Mouse (Mus musculus): ENCODE data around the gene Sap25.
"Not testable (repeated sequence)": the region's sequence is repeated elsewhere in the genome, so short reads cannot be mapped to it uniquely, and the experiment has no call there.

Sap25 gene

GRCm38 (mm10) chr5:137641054-137641453 is at the start of gene Sap25:
Gene Sap25, plus strand, starts transcription at chr5:137641334.
- no peak for DNase-seq (ENCODE audit: extremely low spot score, low spot score)

- DNase-seq (ENCODE audit: extremely low spot score, low spot score) = no peak
Measured at GRCm38 (mm10) chr5:137595921-137596320, 45.2 kb upstream of the Sap25 start.

DNA sequence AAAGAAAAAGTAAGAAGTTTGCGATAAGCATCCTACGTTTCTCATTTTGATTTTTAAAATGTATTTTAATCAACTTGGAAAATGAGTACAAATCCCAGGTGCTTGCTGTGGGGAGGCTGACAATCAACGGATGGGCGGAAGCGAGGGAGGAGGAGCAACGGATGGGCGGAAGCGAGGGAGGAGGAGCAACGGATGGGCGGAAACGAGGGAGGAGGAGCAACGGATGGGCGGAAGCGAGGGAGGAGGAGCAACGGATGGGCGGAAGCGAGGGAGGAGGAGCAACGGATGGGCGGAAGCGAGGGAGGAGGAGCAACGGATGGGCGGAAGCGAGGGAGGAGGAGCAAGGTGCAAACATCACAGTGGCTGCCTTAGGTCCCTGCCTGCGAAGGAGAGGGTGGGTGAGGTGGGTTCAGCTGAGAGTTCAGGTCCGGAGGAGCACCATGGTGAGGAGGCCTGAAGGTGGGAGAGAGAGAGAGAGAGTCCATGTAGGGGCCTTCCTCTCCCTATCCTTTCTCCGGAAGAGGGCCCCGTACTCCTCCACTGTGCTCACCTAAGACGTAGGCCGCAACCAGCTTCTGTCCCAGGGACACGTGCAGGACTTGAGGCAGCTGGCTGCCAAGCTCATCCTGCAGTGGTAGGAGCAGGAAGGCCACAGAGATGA is 44.4 kb upstream of the Sap25 start:
- DNase-seq (ENCODE audit: extremely low spot score, low spot score) = no peak

- no peak for DNase-seq (ENCODE audit: extremely low spot score, low spot score)
Measured at GRCm38 (mm10) chr5:137597625-137598024, 43.5 kb upstream of the Sap25 start.

DNA sequence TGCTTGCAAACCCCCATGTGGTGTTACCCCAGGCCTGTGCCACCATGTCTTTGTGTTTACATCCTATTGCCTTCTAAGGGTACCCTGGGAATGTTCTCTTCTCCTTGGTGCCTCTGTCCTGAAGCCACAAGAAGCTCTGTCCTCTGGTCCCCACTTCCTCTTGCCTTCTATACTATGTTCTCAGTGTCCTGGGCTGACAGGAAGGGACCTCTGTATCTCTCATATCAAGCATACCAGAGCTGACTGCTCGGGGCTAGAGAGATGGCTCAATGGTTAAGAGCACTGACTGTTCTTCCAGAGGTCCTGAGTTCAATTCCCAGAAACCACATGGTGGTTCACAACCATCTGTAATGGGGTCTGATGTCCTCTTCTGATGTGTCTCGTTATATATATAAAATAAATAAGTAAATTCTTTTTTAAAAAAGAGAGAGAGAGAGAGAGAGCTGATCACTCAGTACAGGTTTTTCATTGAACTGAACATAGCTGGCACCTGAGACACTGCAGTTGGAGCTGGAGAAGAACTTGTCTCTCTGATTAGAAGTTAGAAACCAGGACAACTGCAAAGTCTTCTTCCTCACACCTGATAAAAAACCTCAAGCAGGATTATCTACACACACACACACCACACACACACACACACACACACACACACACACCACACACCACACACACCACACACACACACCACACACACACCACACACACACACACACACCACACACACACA is 42.9 kb upstream of the Sap25 start:
- DNase-seq (ENCODE audit: extremely low spot score, low spot score) = no peak

DNA sequence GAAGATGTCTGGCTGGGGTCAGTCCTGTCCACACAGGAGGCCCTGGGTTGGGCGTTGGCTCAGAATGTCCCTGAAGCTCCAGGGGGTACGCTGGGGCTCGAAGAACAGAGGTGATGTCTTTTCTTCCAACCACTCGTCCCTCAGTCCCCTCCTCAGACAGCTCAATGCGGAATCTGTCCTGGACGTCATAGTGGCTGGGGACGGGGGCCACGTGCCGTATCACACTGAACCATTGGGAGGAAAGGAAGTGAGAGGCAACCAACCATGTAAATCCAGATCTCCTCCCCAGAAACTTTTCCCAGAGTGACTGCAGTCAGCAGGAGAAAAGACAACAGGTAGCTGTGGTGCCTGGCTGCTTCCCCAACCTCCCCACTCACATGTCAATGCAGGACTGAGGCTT is 41.5 kb upstream of the Sap25 start:
- DNase-seq (ENCODE audit: extremely low spot score, low spot score) = no peak

DNA sequence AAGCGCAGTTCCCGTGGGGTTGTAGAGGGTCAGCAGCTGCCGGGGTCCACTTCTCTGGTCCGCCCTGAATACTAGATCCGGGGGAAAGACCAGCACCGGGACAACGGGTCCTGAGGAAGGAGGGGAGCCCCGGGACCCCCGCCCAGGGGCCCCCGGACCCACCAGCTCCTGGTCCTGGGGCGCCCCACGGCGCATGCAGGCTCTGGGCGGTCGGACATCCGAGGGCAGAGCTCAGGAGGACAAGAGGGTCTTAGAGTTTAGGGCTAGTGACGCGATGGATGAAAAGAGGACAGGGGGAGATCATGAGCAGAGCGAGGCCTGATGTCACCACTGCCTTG is 40.9 kb upstream of the Sap25 start:
- no peak for DNase-seq (ENCODE audit: extremely low spot score, low spot score)

- DNase-seq (ENCODE audit: extremely low spot score, low spot score) = peak; percentile 97
Measured at GRCm38 (mm10) chr5:137600619-137601364, 40.3 kb upstream of the Sap25 start, which contains the start of gene Mospd3. Gene Mospd3, minus strand, starts transcription at chr5:137601058.

- DNase-seq (ENCODE audit: extremely low spot score, low spot score) = peak; percentile 48
Measured at GRCm38 (mm10) chr5:137601365-137601729, 39.8 kb upstream of the Sap25 start.

DNA sequence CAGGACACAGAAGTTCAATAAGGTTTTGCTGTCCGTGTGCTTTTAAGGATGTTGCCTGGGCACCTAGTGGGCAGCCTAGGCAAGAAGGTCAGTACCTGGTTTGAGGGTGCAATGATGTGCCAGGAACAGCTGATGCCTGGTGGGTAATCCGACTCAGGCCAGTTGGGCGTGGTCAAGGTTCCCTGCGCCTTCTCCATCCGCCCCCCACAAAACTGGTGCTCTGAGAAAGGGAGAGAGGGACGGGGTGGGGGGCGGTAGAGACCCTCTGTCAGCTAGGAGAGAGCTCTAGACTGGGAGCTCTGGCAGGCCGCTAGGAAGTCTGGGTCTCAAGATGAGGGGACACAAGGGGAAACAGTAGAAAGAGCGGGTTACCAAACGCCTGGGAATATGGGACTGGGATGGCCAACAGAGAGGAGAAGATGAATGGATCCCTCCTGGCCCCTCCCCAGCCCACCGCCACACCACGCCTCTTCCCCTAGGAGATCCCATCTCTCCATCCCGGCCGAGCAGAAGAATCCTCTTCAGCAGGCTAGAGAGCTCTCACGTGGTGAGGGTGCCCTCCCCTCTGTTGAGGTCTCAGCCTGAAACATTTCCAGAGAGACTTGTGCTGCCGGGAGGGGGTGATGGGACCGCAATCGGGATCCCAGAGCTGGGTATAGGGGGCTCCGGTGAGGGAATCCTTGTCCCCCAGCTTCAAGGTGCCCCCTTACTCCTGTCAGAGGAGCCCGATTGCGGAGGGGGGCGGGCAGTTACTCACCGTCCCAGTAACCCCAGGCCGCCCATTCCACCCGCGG is 33.1 kb upstream of the Sap25 start:
- DNase-seq (ENCODE audit: extremely low spot score, low spot score) = no peak

GRCm38 (mm10) chr5:137608654-137609190 is 32.4 kb upstream of the Sap25 start:
- no peak for DNase-seq (ENCODE audit: extremely low spot score, low spot score)

GRCm38 (mm10) chr5:137609292-137609691 is 31.8 kb upstream of the Sap25 start:
- no peak for DNase-seq (ENCODE audit: extremely low spot score, low spot score)

DNA sequence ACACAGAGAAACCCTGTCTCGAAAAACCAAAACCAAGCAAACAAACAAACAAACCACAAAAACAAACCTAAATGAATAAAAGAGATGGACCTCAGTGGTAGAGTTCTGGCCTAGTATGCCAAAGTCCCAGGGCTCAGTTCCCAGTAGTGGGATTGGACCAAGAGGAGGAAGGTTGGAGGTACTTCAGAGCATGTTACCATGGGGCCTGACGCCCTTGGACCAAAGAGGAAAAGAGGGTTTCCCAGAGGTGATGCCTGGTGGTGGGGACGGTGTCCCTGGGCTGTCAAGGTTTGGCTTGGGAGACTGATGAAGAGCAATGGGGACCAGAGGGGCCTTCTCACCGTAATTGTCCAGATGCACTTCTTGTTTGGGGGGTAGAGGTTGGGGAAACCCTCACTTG is 31.1 kb upstream of the Sap25 start:
- no peak for DNase-seq (ENCODE audit: extremely low spot score, low spot score)

- DNase-seq (ENCODE audit: extremely low spot score, low spot score) = peak; percentile 85
Measured at GRCm38 (mm10) chr5:137610548-137611244, 30.4 kb upstream of the Sap25 start.

DNA sequence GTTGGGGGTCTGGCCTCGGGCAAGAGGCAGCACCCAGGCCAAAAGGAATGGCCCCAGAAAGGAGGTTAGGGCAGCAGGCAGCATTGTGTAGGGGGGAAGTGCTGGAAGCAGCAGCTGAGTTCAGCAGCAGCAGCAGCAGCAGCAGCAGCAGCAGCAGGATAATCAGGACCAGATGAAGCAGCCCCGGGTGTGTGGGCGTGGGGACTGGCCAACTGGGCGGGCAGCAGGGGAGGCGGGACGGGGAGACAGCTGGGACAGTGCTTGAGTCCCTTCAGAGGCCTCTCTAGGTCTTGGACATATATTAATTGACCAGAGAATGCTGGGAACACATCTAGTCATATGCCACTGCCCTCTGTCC is 29.9 kb upstream of the Sap25 start:
- DNase-seq (ENCODE audit: extremely low spot score, low spot score) = peak; percentile 82

DNA sequence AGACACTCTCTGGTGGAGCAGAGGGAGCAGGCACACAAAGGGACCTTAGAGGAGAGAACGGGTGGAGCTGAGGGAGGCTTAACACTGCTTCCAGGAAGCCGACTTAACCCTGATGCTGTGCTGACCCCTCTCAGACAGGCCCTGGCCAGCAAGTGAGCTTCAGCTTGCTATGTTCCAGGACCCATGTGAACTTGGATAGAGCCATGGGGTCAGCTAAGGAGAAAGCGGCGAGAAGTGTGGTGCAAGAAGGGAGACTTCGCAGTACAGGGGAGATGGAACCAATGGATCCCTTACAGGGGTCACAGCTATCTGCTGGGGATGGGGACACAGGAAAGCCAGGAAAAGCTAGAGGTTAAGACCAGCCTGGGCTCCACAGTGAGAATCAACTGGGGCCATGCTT is 28.1 kb upstream of the Sap25 start:
- no peak for DNase-seq (ENCODE audit: extremely low spot score, low spot score)

GRCm38 (mm10) chr5:137613550-137613949 is 27.6 kb upstream of the Sap25 start, which contains the start of gene Pcolce:
Gene Pcolce, minus strand, starts transcription at chr5:137613784.
- no peak for DNase-seq (ENCODE audit: extremely low spot score, low spot score)

GRCm38 (mm10) chr5:137614921-137615320 is 26.2 kb upstream of the Sap25 start:
- DNase-seq (ENCODE audit: extremely low spot score, low spot score) = not testable (repeated sequence)

DNA sequence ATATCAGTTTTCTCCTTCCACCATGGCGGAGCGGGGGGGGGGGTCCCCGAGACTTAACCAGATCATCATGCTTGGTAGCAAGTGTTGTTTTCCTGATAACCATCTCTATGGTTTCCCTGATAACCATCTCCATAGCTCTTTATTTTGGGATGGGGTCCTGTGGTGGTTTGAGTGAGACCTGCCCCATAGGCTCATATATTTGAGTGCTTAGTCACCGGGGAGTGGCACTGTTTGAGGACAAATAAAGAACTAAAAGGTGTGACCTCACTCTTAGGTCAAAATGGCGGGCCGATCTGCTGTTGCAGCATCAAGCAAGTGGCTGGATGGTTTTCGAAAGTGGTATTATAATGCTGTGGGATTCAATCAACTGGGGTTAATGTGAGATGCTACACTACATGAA is 25.8 kb upstream of the Sap25 start:
- DNase-seq (ENCODE audit: extremely low spot score, low spot score) = no peak

GRCm38 (mm10) chr5:137623937-137624530 is 17.1 kb upstream of the Sap25 start:
- no peak for DNase-seq (ENCODE audit: extremely low spot score, low spot score)
